Mouse (Mus musculus) limb, embryonic 15.5 days (tissue): ENCODE measurements at regions not wholly inside any gene's neighbourhood (a gene's known extent, or its start where the extent isn't known, plus 50 kb on each side); places are given as distances from the start of the nearest gene placed in this dataset.

Experiments used
- ATAC-seq: fragments of 200-750 bp; cut with Nextera tagmentation; 2 replicates; pipeline ENCODE4 v1.8.0; 2017; ENCODE audit warnings: low read depth, moderate TSS enrichment; ENCODE audit not compliant: insufficient number of reproducible peaks, low FRiP score, low TSS enrichment
- H3K27ac ChIP-seq: fragments of 300-500 bp; sonication (generic); 2 replicates; pipeline ENCODE4 v1.5.1; 2015; ENCODE audit warnings: moderate library complexity, mild to moderate bottlenecking, inconsistent platforms
- H3K27me3 ChIP-seq: fragments of 300-500 bp; sonication (generic); 2 replicates; pipeline ENCODE4 v1.6.1; 2015; ENCODE audit warnings: inconsistent platforms
- H3K36me3 ChIP-seq: fragments of 300-500 bp; sonication (generic); 2 replicates; pipeline ENCODE4 v1.6.1; 2015; ENCODE audit warnings: inconsistent platforms
- H3K4me1 ChIP-seq: fragments of 300-500 bp; sonication (generic); 2 replicates; pipeline ENCODE4 v1.6.1; 2015; ENCODE audit warnings: inconsistent platforms
- H3K4me2 ChIP-seq: fragments of 300-500 bp; sonication (generic); 2 replicates; pipeline ENCODE4 v1.6.1; 2015; ENCODE audit warnings: mild to moderate bottlenecking, inconsistent platforms
- H3K4me3 ChIP-seq: fragments of 300-500 bp; sonication (generic); 2 replicates; pipeline ENCODE4 v1.5.1; 2015; ENCODE audit warnings: mild to moderate bottlenecking, inconsistent platforms
- H3K9ac ChIP-seq: fragments of 300-500 bp; sonication (generic); 2 replicates; pipeline ENCODE4 v1.6.1; 2015; ENCODE audit warnings: inconsistent platforms
- H3K9me3 ChIP-seq: fragments of 300-500 bp; sonication (generic); 2 replicates; pipeline ENCODE4 v1.6.1; 2016; ENCODE audit warnings: inconsistent platforms
- WGBS: fragments of 180-500 bp; shearing (Covaris S2); methylation state at CpG from one replicate; pipeline ENCODE4 v1.1.7; 2015; 5-methylcytosine and 5-hydroxymethylcytosine counted together

- H3K4me2 ChIP-seq = no peak overlapping the region
- no peaks in the 10 kb centered on the region for H3K27me3 ChIP-seq
- no peak overlapping the region for H3K9ac ChIP-seq
- 70% methylated on average over 9 of the region's 9 CpGs for WGBS
- no peaks in the 10 kb centered on the region for H3K4me1 ChIP-seq
- no peak overlapping the region for H3K4me3 ChIP-seq
- no peak overlapping the region for H3K27ac ChIP-seq
- H3K36me3 ChIP-seq = no peaks in the 10 kb centered on the region
- no peaks in the 10 kb centered on the region for H3K9me3 ChIP-seq
- ATAC-seq = no peak
Measured at GRCm38 (mm10) chr1:94413043-94413442, 360.7 kb upstream of the Pdcd1 start.

DNA sequence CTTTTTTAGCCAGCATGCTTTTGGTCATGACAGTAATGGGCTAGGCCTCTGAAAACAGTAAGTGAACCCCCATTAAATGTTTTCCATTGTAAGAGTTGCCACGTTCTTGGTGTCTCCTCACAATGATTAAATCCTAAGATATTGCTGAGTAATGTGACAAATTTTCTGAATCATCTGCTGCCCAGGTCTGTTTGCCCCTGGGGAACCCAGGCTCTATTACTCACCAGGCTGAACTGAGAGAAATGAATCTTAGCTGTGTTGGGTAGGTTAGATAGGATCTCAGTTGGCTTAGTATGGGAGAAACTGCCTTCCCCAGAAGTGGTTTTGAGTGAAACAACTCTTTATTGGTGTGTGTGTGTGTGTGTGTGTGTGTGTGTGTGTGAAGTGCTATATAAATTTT is 314.3 kb upstream of the Pdcd1 start:
- Histone ChIP-seq H3K27me3 (no peaks in the 10 kb centered on the region), H3K27ac (no peak overlapping the region), H3K9ac (no peak overlapping the region), H3K36me3 (no peaks in the 10 kb centered on the region), H3K4me3 (no peak overlapping the region), H3K9me3 (no peaks in the 10 kb centered on the region), H3K4me1 (no peaks in the 10 kb centered on the region), H3K4me2 (no peak overlapping the region)
- WGBS = 67% methylated on average over 1 of the region's 1 CpGs
- no peak for ATAC-seq

- Histone ChIP-seq H3K9ac (no peak overlapping the region), H3K27ac (no peak overlapping the region), H3K27me3 (no peaks in the 10 kb centered on the region), H3K36me3 (no peaks in the 10 kb centered on the region), H3K4me1 (no peaks in the 10 kb centered on the region), H3K4me2 (no peak overlapping the region), H3K4me3 (no peak overlapping the region), H3K9me3 (no peaks in the 10 kb centered on the region)
- no peak for ATAC-seq
- 83% methylated on average over 1 of the region's 1 CpGs for WGBS
Measured at GRCm38 (mm10) chr1:94356996-94357395, 304.6 kb upstream of the Pdcd1 start.

DNA sequence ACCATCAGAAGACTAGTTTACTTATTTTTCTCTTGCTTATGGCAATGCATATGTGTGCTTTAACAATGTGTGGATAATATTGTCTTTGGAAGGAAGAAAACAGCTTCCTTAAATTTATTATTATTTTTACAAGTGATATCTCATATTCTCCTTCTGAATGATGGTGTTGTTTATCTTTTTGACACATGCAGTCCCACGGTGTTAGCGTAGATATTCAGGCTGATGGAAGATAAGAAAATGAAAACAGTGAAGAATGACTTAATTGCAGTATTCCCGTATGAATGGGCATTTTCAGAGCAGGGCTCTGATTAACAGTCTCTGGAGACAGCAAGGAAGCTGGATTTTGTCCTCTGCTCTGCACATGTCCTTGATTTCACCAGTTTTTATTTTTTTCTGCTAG is 303.5 kb upstream of the Pdcd1 start:
- Histone ChIP-seq H3K4me2 (no peak overlapping the region), H3K4me1 (no peaks in the 10 kb centered on the region), H3K36me3 (no peaks in the 10 kb centered on the region), H3K4me3 (no peak overlapping the region), H3K9me3 (no peaks in the 10 kb centered on the region), H3K27me3 (no peaks in the 10 kb centered on the region), H3K27ac (no peak overlapping the region), H3K9ac (no peak overlapping the region)
- ATAC-seq = no peak
- 67% methylated on average over 3 of the region's 3 CpGs for WGBS

DNA sequence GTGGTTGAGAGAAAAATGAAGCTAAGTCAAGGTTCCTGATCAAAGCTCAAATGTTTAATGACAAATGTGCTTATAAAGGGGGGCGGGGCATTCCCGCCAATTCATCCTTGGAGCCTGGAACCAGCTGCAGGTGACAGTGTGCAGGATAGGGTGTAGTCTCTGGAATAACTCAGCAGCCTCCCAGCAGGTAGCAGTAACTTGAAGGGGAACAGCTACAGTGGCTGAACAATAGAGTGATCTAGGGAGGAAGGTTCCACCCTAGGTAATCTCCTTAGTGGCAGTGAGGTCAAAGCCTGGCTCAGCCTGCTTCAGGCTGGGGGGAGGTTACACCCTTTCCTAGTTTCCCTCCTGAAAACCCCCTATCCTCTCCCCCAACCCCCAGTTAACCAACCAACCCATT is 290.2 kb upstream of the Pdcd1 start:
- Histone ChIP-seq H3K4me2 (no peak overlapping the region), H3K27me3 (no peaks in the 10 kb centered on the region), H3K9me3 (no peaks in the 10 kb centered on the region), H3K36me3 (no peaks in the 10 kb centered on the region), H3K9ac (no peak overlapping the region), H3K4me1 (no peaks in the 10 kb centered on the region), H3K4me3 (no peak overlapping the region), H3K27ac (no peak overlapping the region)
- 92% methylated on average over 2 of the region's 2 CpGs for WGBS
- no peak for ATAC-seq

DNA sequence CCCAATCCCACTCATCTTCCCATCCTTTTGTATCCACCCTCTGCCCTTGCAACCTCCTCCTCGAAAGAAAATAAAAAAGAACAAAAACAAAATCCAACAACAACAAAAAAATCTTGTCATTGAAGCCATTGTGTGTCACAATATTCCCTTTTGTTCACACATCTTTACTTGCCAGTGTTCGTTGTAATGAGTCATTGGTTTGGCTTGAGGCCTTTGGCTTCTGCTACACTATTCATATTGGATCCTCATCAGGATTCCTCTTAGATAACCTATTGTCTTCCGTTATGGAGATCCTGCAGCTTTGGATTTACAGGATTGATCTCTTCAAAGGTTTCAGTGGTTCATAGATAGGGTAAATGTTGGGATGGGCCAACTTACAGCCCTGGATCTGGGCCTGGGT is 288.9 kb upstream of the Pdcd1 start:
- H3K9ac ChIP-seq = no peak overlapping the region
- H3K9me3 ChIP-seq = no peaks in the 10 kb centered on the region
- H3K36me3 ChIP-seq = no peaks in the 10 kb centered on the region
- no peak for ATAC-seq
- 80% methylated on average over 3 of the region's 3 CpGs for WGBS
- H3K4me3 ChIP-seq = no peak overlapping the region
- no peaks in the 10 kb centered on the region for H3K4me1 ChIP-seq
- no peaks in the 10 kb centered on the region for H3K27me3 ChIP-seq
- H3K4me2 ChIP-seq = no peak overlapping the region
- H3K27ac ChIP-seq = no peak overlapping the region

DNA sequence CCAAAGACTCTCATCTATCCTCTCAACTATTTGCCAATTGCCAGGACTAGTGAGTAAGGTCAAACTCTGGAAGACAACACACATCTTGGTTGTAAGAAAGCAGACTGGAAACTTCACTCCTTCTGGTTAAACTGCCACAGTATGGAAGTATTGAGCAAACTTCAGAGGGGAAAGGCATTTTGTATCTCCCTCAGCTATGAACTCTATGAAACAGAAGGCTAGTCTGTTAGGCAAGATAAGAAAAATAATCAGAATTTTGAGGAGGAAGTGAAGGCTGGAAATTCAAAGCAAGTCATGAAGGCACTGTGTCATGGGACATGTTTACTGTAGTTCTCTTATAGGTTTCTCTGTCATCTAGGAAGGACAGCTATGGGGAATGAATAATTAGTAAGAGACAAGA is 265.7 kb upstream of the Pdcd1 start:
- Histone ChIP-seq H3K27me3 (no peaks in the 10 kb centered on the region), H3K9ac (no peak overlapping the region), H3K9me3 (no peaks in the 10 kb centered on the region), H3K36me3 (no peaks in the 10 kb centered on the region), H3K4me3 (no peak overlapping the region), H3K27ac (no peak overlapping the region), H3K4me2 (no peak overlapping the region), H3K4me1 (no peaks in the 10 kb centered on the region)
- ATAC-seq = no peak

DNA sequence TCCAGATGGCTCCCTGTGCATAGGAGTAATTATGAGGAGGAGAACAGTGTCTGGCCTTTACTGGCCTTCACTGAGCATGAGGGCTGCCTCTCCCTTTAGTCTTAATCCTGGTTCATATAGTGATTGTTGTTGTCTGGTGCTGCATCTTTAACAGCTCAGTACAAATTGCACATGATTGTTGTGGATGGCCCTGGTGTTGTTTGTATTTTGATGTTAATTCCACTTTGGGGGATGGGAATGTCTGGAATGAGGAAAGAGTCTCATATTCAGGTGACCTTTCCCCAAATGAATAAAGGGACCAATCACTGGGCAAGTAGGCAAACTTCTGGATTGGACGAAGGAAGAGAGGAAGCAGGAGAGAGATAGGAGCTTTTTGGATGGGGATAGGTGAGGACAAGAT is 246.0 kb upstream of the Pdcd1 start:
- no peak overlapping the region for H3K9ac ChIP-seq
- no peak for ATAC-seq
- no peaks in the 10 kb centered on the region for H3K9me3 ChIP-seq
- no peaks in the 10 kb centered on the region for H3K4me1 ChIP-seq
- WGBS = 62% methylated on average over 1 of the region's 1 CpGs
- no peak overlapping the region for H3K4me3 ChIP-seq
- no peaks in the 10 kb centered on the region for H3K27me3 ChIP-seq
- no peak overlapping the region for H3K4me2 ChIP-seq
- no peaks in the 10 kb centered on the region for H3K36me3 ChIP-seq
- no peak overlapping the region for H3K27ac ChIP-seq

DNA sequence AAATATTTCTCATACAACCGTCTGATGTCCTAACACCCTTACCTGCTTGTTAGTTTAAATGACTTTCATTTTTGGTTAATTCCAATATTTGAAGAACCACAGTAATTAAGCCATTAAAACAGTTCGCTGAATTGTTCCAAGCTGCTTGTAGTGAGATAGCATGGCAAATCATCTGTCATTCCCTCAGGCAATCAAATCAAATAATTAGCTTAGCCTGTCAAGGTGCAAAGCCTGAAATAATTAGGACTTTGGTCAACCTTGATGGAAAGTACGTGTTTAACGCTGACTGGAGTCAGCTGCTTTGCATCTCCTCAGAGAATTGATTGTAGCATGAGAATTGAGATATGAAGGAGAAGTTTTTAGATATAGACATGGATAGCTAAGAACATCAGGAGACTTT is 220.2 kb upstream of the Pdcd1 start:
- no peak for ATAC-seq
- WGBS = 56% methylated on average over 4 of the region's 4 CpGs
- H3K4me2 ChIP-seq = no peak overlapping the region
- no peaks in the 10 kb centered on the region for H3K9me3 ChIP-seq
- H3K27me3 ChIP-seq = no peaks in the 10 kb centered on the region
- H3K9ac ChIP-seq = no peak overlapping the region
- H3K4me1 ChIP-seq = no peaks in the 10 kb centered on the region
- no peak overlapping the region for H3K27ac ChIP-seq
- no peak overlapping the region for H3K4me3 ChIP-seq
- no peaks in the 10 kb centered on the region for H3K36me3 ChIP-seq

DNA sequence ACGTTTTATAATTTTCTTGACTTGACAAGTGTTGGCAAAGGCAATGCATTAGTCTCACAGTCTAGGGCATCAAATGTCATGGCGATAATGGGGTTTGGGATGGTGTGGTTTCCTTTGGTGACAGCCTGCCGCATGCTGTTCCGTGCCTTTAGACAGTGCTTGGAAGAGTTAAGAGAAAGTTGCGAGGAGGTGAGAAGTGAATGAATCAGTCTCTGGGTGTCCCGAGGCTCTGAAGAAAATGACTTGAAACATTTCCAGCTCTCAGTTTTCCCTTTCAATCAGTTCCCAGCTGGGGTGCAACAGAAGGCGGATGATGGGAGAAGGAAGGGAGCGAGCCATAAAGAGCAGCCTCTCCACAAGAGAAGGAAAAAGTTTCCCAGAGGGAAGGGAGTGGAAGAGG is 211.0 kb upstream of the Pdcd1 start:
- 57% methylated on average over 8 of the region's 8 CpGs for WGBS
- no peak for ATAC-seq
- no peak overlapping the region for H3K27ac ChIP-seq
- no peaks in the 10 kb centered on the region for H3K9me3 ChIP-seq
- no peak overlapping the region for H3K4me2 ChIP-seq
- H3K36me3 ChIP-seq = no peaks in the 10 kb centered on the region
- H3K4me3 ChIP-seq = no peak overlapping the region
- H3K27me3 ChIP-seq = no peaks in the 10 kb centered on the region
- no peak overlapping the region for H3K9ac ChIP-seq
- no peaks in the 10 kb centered on the region for H3K4me1 ChIP-seq

DNA sequence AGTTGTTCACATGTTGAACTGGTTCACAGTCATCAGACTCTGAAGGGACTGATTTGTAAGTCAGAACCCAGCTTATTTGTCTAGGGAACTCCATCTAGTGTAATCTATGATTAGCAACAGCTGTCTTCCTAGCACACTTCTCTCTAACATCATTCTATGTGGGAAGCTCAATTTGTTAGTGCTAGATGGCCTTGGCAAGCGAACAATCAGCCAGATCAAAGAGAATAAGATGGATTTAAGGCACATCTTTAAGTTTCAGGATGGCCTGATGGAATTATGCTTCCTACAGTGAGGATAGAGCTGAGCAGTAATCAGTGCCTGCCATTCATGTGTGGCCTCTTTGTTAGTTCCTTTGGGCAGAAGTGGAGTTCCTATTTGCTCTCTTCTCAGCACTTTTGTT is 183.1 kb upstream of the Pdcd1 start:
- Histone ChIP-seq H3K4me2 (no peak overlapping the region), H3K27me3 (no peaks in the 10 kb centered on the region), H3K9ac (no peak overlapping the region), H3K27ac (no peak overlapping the region), H3K4me3 (no peak overlapping the region), H3K9me3 (no peaks in the 10 kb centered on the region), H3K4me1 (no peaks in the 10 kb centered on the region), H3K36me3 (no peaks in the 10 kb centered on the region)
- WGBS = 46% methylated on average over 1 of the region's 1 CpGs
- no peak for ATAC-seq

- Histone ChIP-seq H3K4me1 (no peaks in the 10 kb centered on the region), H3K27ac (no peak overlapping the region), H3K36me3 (no peaks in the 10 kb centered on the region), H3K4me3 (no peak overlapping the region), H3K9me3 (no peaks in the 10 kb centered on the region), H3K27me3 (no peaks in the 10 kb centered on the region), H3K4me2 (no peak overlapping the region), H3K9ac (no peak overlapping the region)
- ATAC-seq = no peak
- 28% methylated on average over 3 of the region's 3 CpGs for WGBS
Measured at GRCm38 (mm10) chr1:94221006-94221405, 168.7 kb upstream of the Pdcd1 start.

DNA sequence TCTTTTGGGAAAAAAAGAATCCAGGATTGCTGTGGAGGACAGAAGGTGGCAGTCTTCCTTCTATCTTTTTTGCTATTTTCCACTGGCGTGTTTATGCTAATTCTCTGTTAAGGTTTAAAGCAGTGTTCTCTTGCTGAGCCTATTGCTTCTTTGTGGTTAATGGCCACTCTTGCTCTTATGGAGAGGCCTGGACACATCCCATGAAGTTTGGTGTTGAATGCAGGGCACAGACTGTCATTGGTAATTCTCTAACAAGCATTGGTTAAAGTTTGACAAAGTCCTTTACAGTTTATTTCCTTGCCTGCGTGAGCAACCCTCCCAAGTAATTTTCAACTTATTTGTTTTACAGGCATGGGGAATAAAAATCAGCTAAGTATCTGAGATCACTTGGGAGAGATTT is 165.1 kb upstream of the Pdcd1 start:
- H3K27ac ChIP-seq = no peak overlapping the region
- H3K36me3 ChIP-seq = no peaks in the 10 kb centered on the region
- H3K4me2 ChIP-seq = no peak overlapping the region
- no peaks in the 10 kb centered on the region for H3K4me1 ChIP-seq
- no peak for ATAC-seq
- H3K4me3 ChIP-seq = no peak overlapping the region
- WGBS = 63% methylated on average over 2 of the region's 2 CpGs
- no peaks in the 10 kb centered on the region for H3K27me3 ChIP-seq
- H3K9me3 ChIP-seq = no peaks in the 10 kb centered on the region
- H3K9ac ChIP-seq = no peak overlapping the region
